Mouse (Mus musculus): ENCODE results near the gene Uck2.

Uck2 gene

DNA sequence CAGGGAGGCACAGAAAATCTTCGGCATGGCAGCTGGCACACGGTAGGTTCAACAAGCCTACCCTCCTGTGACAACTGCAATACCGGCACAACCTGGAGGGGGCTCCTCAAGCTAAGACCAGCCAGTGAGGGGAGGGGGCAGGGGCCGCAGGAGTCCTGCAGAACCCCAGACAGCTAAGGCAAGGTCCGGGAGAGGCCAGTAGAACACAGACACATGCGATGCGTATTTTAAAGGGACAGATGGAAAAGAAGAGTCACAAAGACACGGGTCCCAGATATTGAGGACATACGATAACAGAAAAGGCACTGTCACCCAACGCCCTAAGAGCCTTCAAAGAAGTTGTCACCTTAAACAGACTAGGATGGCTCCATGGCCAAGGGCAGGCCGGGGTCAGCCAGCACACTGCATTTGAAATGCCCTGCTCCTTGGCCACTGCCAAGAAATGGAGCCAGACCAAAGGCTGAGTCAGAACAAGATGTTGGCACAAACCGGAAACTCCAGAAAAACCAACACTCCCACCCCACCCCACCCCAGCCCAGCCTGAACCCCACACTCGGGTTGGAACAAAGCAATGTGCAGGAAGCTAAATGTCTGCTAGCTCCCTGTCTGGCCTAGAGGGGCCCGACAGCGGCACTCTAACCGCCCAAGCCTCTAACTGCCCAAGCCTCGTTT lies 53.4 kb downstream of the Uck2 start:
- TF ChIP-seq POU5F1 (IDR thresholded peaks at IDR 0.05; ENCODE audit: borderline replicate concordance, low read length) = no peak
- no peak for TF ChIP-seq NANOG (IDR thresholded peaks at IDR 0.05; ENCODE audit: borderline replicate concordance, low read length)
- peak; percentile 26 for TF ChIP-seq CTCF (conservative IDR thresholded peaks at IDR 0.05; ENCODE audit: low read length)
- Histone ChIP-seq H3K4me1 (replicated peaks; ENCODE audit: low read depth, low read length) (peaks cover 86% of the 10 kb centered on the region), H3K4me3 (replicated peaks; ENCODE audit: low read length) (no peak overlapping the region), H3K9me3 (ENCODE audit: low read length) (no peaks in the 10 kb centered on the region), H3K36me3 (ENCODE audit: insufficient read depth, low read length) (peaks cover 98% of the 10 kb centered on the region), H3K27me3 (ENCODE audit: insufficient read depth, low read length) (no peaks in the 10 kb centered on the region)

DNA sequence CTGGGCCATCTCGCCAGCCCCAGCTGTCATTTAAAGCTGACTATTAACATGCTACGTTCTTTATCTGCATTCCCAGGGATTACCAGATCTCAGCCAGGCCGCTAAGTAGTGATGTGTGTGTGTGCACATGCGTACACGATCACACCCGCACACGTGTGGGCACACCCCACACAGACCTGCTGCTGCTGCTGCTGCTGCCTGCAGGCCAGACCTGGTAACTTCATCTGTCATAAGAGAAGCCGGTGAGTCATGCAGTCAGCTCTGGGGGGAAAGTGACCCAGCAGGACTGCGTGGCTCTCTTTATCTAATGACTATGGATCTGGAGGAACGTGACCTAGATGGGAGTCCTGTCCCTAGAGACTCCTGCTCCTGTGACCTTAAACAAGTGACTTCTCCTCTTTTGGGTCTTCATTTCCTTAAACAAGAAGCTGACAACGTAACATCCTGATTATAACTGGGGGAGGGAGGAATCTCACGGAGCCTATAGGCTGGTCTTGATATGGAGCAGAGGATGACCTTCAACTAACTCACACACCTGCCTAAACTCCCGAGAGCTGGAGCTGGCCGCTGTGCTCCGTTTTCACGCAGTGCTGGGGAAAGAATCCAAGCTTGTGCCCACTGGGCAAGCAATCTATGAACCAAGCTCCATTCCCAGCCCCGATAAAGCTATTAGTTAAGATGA lies 54.0 kb downstream of the Uck2 start:
- no peak overlapping the region for H3K4me3 ChIP-seq (replicated peaks; ENCODE audit: low read length)
- H3K36me3 ChIP-seq (ENCODE audit: insufficient read depth, low read length) = peaks cover 98% of the 10 kb centered on the region
- H3K9me3 ChIP-seq (ENCODE audit: low read length) = no peaks in the 10 kb centered on the region
- no peaks in the 10 kb centered on the region for H3K27me3 ChIP-seq (ENCODE audit: insufficient read depth, low read length)
- H3K4me1 ChIP-seq (replicated peaks; ENCODE audit: low read depth, low read length) = peaks cover 86% of the 10 kb centered on the region
- TF ChIP-seq NANOG (IDR thresholded peaks at IDR 0.05; ENCODE audit: borderline replicate concordance, low read length) (no peak), POU5F1 (IDR thresholded peaks at IDR 0.05; ENCODE audit: borderline replicate concordance, low read length) (no peak), CTCF (conservative IDR thresholded peaks at IDR 0.05; ENCODE audit: low read length) (no peak; the same call in 1 of the 2 replicates)

DNA sequence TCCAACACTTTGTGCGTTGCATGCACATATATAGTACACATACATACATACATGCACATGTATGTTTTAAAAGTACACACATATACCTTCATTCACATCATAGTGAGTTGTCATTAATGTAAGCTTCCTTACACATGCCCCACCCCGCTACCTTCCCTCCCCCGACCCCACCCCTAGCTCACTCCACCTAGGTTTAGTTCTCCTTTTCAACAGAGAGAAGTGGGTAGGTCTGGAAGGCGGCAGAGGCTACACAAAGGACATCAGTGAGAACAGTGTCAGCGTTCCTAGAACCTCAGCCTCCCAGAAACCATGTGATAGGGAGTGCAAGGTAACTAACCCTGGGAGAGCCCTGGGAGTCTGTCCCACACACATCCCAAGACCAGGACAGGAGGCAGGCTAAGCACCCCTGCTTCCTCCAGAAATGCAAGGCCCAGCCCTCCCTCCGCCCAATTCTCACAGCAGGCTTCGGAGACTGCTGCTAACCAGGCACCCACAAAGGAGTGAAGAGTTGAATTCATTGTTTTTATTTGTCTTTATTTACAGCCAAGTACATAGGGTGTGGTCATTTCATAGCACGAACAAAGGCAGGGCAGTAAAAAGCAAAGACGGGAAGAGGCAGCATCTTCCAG lies 62.6 kb downstream of the Uck2 start:
- no peaks in the 10 kb centered on the region for H3K9me3 ChIP-seq (ENCODE audit: low read length)
- peaks cover 38% of the 10 kb centered on the region for H3K36me3 ChIP-seq (ENCODE audit: insufficient read depth, low read length)
- no peaks in the 10 kb centered on the region for H3K27me3 ChIP-seq (ENCODE audit: insufficient read depth, low read length)
- H3K4me3 ChIP-seq (replicated peaks; ENCODE audit: low read length) = peak overlapping the region; percentile 39; the same call in 1 of the 2 replicates
- H3K4me1 ChIP-seq (replicated peaks; ENCODE audit: low read depth, low read length) = peaks cover 56% of the 10 kb centered on the region
- TF ChIP-seq NANOG (IDR thresholded peaks at IDR 0.05; ENCODE audit: borderline replicate concordance, low read length) = no peak
- no peak for TF ChIP-seq CTCF (conservative IDR thresholded peaks at IDR 0.05; ENCODE audit: low read length)
- TF ChIP-seq POU5F1 (IDR thresholded peaks at IDR 0.05; ENCODE audit: borderline replicate concordance, low read length) = no peak

- Histone ChIP-seq H3K4me3 (replicated peaks; ENCODE audit: low read length) (no peak overlapping the region), H3K27me3 (ENCODE audit: insufficient read depth, low read length) (no peaks in the 10 kb centered on the region), H3K36me3 (ENCODE audit: insufficient read depth, low read length) (peaks cover 18% of the 10 kb centered on the region), H3K9me3 (ENCODE audit: low read length) (no peaks in the 10 kb centered on the region), H3K4me1 (replicated peaks; ENCODE audit: low read depth, low read length) (peaks cover 43% of the 10 kb centered on the region)
- TF ChIP-seq NANOG (IDR thresholded peaks at IDR 0.05; ENCODE audit: borderline replicate concordance, low read length) (no peak), POU5F1 (IDR thresholded peaks at IDR 0.05; ENCODE audit: borderline replicate concordance, low read length) (no peak), CTCF (conservative IDR thresholded peaks at IDR 0.05; ENCODE audit: low read length) (peak; percentile 73)
Observed at GRCm38 (mm10) chr1:167220303-167221174, 64.6 kb downstream of the Uck2 start.

DNA sequence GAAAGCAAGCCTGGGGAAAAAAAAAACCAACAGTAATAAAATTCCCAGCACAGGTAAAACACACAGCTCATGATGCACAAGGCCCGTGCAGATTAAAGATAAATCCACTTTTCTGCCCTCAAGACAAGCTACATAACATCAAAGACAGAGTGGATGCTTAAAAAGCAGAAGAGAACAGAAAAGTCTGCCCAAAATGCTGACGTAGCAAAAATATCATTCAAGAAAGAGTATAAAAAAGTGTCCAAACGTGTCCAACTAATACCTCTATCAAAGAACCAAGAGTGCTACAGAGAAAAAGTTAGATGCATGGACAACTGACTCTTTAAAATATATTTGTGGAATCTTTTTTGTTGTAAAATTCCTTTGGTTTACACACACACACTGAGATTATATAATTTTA lies 69.7 kb downstream of the Uck2 start:
- no peaks in the 10 kb centered on the region for H3K9me3 ChIP-seq (ENCODE audit: low read length)
- no peaks in the 10 kb centered on the region for H3K36me3 ChIP-seq (ENCODE audit: insufficient read depth, low read length)
- no peaks in the 10 kb centered on the region; the same call in 1 of the 2 replicates for H3K27me3 ChIP-seq (ENCODE audit: insufficient read depth, low read length)
- no peak overlapping the region for H3K4me3 ChIP-seq (replicated peaks; ENCODE audit: low read length)
- TF ChIP-seq POU5F1 (IDR thresholded peaks at IDR 0.05; ENCODE audit: borderline replicate concordance, low read length) = no peak
- no peak for TF ChIP-seq CTCF (conservative IDR thresholded peaks at IDR 0.05; ENCODE audit: low read length)
- no peak for TF ChIP-seq NANOG (IDR thresholded peaks at IDR 0.05; ENCODE audit: borderline replicate concordance, low read length)
- no peaks in the 10 kb centered on the region for H3K4me1 ChIP-seq (replicated peaks; ENCODE audit: low read depth, low read length)

- no peak for TF ChIP-seq POU5F1 (IDR thresholded peaks at IDR 0.05; ENCODE audit: borderline replicate concordance, low read length)
- no peak for TF ChIP-seq CTCF (conservative IDR thresholded peaks at IDR 0.05; ENCODE audit: low read length)
- no peak for TF ChIP-seq NANOG (IDR thresholded peaks at IDR 0.05; ENCODE audit: borderline replicate concordance, low read length)
- Histone ChIP-seq H3K4me1 (replicated peaks; ENCODE audit: low read depth, low read length) (no peaks in the 10 kb centered on the region), H3K36me3 (ENCODE audit: insufficient read depth, low read length) (no peaks in the 10 kb centered on the region), H3K4me3 (replicated peaks; ENCODE audit: low read length) (no peak overlapping the region), H3K9me3 (ENCODE audit: low read length) (peaks cover 15% of the 10 kb centered on the region), H3K27me3 (ENCODE audit: insufficient read depth, low read length) (no peaks in the 10 kb centered on the region; the same call in 1 of the 2 replicates)
Observed at GRCm38 (mm10) chr1:167212710-167213109, 72.4 kb downstream of the Uck2 start.

- no peaks in the 10 kb centered on the region for H3K4me1 ChIP-seq (replicated peaks; ENCODE audit: low read depth, low read length)
- no peaks in the 10 kb centered on the region for H3K36me3 ChIP-seq (ENCODE audit: insufficient read depth, low read length)
- no peak overlapping the region for H3K4me3 ChIP-seq (replicated peaks; ENCODE audit: low read length)
- TF ChIP-seq CTCF (conservative IDR thresholded peaks at IDR 0.05; ENCODE audit: low read length) (peak; percentile 67), POU5F1 (IDR thresholded peaks at IDR 0.05; ENCODE audit: borderline replicate concordance, low read length) (no peak)
- no peaks in the 10 kb centered on the region; the same call in 1 of the 2 replicates for H3K27me3 ChIP-seq (ENCODE audit: insufficient read depth, low read length)
- peaks cover 22% of the 10 kb centered on the region for H3K9me3 ChIP-seq (ENCODE audit: low read length)
Observed at GRCm38 (mm10) chr1:167211979-167212614, 73.0 kb downstream of the Uck2 start.

Measured in E14TG2a.4 (cell line).